Mouse (Mus musculus): ENCODE data around the gene Zfp282.
"Not testable (repeated sequence)": the region's sequence is repeated elsewhere in the genome, so short reads cannot be mapped to it uniquely, and the experiment has no call there.

Zfp282 gene

DNA sequence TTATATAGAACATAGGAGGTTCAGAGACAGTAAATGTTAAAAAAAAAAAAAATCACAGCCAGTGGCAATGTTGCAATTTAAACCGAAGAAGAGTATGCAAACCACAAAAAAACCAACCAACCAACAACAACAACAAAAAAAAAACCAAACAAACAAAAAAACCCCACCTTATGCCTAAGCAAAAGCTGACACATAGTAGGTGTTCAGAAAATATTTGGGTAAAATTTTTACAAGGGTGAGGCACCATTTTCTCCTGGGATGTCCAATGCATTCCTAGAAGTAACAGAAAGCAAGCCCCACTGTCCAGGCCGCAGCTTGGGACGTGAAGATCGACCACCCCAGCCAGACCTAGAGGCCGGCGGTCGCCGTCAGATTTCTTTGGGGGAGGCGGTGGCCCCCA lies at the start of gene Zfp282:
Zfp282 (plus strand) TSS at position 147 of the 400 bp plus-strand sequence.
- DNase-seq (ENCODE audit: low spot score) = no peak

DNA sequence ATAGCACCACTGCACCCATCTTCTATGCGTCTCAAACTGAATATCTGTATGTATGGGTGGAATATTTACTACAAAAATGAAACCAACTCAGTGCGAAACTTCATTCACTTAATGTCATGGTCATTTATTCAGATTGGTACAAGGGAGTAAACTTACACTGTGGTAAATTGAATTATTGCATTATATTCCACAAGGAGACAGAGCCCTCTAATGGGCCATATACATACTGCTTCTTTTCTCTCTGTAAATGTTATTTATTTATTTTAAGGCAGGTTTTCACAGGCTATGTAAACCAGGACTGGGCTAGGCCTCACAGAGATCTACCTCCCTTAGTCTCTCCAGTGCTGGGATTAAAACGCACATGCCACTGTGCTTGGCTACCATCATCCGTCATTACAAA lies 49.5 kb upstream of the Zfp282 start:
- DNase-seq (ENCODE audit: low spot score) = no peak

DNA sequence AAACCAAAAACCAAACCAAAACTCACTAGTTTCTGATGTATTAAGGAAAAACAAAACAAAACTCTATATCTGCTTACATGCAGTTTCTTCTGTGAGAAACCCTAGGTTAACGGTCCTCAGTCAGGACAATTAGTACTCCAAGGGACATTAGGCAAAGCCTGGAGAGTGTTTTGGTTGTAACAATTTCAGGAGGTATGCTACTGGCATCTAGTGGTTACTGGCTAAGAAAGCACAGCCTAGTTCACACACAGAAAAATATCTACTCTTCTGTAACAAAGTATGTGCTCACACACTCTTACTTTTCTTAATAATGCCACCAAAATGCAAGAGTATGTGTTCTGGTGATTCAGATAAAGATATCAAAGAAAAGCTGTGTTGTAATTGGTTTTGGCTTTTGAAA lies 48.1 kb upstream of the Zfp282 start:
- no peak for DNase-seq (ENCODE audit: low spot score)

DNA sequence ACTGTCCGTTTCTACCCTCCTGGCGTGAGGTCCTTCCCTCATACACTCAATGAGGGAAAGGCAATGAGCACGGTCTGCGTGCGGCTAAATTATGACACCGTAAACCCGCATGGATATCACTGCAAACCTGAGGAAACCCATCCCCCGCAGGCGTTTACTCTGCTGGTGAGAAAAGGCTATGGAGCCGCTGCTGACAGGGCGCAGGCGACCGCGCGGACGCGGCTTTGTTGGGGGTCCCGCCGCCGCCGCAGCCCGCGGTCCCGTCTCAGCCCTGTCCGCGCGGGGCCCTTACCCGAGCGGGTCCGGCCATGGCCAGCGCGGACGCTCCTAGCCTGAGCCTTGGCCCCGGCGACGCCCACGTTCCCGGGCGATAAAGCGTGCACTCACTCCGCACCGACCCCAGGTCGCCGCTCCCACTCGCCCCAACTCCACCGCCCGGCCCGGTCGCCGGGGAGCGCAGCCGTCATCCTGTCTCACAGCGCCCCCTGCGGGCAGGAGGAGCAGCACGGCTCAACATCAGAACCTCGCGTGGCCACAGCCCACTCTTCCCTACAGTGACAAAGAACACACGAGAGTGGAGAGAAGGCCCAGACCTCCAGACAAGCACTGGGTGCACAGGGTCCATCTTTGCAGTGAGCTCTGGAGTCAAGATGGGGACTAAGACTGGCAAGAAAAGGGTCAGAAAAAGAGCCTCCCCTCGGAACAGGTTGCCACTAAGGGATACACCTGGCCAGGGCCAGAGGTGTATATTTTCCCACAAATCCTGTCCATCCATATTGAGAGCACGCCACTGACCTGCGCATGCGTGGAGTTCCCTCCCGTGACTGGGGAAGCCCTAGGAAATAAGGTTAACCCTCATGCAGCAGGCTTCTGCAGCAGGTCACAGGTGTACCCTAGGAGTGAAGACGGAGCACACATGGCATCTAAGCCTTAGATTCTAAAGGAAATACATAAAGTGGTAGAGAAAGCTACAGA lies 46.6 kb upstream of the Zfp282 start, which contains the start of gene Zfp786:
Zfp786 (minus strand) TSS at position 764 of the 975 bp plus-strand sequence.
- DNase-seq (ENCODE audit: low spot score) = peak; percentile 82

DNA sequence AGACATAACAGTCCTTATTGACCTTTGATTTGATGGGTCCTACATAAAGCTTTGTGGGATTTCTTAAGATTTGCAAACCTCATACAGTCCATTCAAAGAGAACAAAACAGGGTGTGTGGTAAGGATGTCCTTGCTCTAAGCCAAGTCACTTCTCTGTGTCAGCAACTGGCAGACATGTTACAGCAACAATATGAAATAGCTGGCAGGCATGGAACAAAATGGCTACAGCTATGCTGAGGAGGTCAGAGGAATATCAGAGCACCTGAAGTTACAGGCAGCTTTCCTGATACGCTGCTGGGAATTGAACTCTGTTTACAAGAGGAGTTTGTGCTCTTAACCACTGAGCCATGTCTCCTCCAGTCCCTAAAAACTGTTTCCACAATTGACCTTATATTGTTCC lies 44.8 kb upstream of the Zfp282 start:
- DNase-seq (ENCODE audit: low spot score) = no peak

DNA sequence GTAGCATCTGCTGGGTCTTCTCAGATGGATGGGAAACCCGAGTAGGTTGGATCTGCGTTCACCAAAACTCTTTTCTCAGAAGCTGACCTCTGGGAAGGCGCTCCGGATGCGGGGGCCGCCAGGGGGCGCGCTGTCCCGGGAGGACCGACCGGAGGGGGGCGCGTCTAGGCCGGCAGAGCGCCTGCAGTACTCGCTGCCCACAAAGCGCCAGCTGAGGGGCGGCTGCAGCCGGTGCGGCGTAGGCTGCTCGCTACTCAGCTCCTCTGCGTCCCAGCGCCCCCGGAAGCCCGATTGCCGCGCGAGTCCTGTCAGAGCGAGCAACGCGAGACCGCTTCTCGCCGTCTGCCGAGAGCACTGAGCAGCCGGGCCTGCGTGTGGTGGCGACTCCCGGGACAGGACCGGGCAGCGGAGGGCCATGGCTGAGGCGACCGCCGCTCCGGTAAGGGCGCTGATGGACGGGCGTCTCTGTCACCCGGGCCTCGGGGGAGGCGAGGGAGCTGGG lies 41.5 kb upstream of the Zfp282 start, which contains the start of gene Zfp398:
Zfp398 (plus strand) TSS at position 180 of the 502 bp plus-strand sequence.
- peak; percentile 90 for DNase-seq (ENCODE audit: low spot score)

DNA sequence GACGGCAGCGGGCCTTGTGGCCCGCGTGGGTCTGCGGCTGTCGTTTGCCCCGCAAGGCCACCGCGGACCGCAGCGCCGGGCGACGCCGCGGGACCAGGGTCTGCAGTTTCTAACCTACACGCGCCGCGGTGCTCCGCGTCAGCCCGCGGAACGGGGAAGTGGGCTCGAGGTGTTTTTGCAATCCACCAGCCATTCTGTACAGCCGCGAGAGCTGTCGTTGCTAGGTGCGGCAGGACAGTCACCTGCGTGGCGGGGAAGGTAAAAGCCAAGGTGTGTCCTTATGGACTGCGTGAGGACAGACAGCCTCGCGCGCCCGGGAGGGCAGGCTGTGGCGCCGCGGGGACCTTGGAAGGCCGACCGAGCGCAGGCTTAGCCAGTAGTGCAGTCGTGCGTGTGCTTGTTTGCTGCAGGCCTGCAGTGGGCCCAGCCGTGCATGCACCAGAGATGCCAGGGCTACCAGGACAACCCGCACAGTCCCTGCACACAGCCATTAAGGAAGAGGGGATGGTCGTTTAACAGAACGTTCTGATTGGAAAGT lies 41.0 kb upstream of the Zfp282 start:
- peak; percentile 25 for DNase-seq (ENCODE audit: low spot score)

DNA sequence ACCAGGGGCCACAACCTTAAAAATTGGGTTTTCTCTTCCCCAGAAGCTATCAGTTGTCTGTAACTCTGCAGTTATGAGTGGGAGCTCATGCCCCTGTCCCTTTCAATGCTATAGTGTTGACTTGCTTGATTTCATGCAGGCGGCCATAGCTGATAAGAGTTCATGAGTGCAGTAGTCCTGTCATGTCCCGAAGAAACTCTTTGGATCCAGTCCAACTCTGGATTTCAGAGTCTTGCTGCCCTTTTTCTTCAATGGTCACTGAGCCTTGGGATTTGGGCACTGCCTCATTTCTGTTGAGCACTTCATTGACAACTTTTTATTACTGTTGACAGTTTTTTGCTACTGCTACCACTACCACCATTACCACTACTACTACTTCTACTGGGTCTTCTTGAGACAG lies 39.4 kb upstream of the Zfp282 start:
- no peak for DNase-seq (ENCODE audit: low spot score)

DNA sequence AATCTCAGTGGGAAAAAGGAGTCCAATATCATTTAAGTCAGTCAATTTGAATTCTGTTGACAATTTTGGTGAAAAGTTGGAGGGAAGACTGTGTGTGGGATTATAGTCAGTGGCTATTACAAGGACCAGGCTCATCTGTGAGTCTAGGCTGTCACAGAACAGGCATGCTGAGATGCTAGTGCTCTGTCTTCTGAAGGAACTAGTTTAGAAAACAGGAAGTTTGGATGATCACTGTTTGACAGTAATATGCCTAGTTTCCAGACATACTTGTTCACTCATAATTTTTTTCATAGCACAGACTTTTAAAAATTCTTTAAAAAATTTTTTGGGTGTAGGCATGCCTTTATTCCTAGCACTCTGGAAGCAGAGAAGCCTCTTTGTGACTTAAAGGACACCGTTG lies 35.9 kb upstream of the Zfp282 start:
- DNase-seq (ENCODE audit: low spot score) = no peak

DNA sequence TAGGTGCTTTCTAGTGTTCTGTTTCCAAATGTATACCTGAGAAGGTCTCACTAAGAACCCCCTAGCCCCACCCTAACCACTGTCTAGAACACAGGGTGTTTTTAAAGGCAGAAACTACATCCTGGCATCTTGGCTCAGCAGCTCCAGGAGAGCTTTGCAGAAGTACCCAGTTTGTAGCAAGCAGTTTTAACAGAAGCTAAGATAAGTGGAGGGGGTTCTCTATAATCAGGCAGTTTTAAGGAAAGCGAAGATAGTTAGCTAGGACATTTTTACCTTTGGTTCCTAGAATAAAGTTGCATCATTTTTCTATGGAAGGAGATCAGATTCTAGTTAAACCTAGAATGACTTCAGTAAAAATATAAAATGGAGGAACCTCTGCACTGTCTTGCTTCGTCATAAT lies 35.2 kb upstream of the Zfp282 start:
- DNase-seq (ENCODE audit: low spot score) = no peak

DNA sequence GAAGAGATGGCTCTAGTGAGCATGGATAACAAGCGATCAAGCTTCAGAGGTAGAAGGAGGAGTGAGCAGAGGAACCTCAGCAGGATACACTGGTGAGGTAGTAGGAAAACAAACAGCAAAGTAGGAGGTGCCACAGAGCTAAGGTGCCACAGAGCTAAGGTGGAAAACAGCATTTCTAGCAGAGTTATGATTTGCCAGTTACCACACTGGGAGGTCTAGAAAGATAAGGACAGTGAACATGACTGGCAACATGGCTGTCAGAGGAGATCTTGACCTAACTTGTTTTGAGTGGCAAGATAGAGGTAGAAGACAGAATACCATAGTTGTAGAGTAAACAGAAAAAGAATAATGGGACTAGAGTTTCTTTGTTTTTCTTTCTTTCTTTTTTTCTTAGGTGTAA lies 34.7 kb upstream of the Zfp282 start:
- DNase-seq (ENCODE audit: low spot score) = no peak

DNA sequence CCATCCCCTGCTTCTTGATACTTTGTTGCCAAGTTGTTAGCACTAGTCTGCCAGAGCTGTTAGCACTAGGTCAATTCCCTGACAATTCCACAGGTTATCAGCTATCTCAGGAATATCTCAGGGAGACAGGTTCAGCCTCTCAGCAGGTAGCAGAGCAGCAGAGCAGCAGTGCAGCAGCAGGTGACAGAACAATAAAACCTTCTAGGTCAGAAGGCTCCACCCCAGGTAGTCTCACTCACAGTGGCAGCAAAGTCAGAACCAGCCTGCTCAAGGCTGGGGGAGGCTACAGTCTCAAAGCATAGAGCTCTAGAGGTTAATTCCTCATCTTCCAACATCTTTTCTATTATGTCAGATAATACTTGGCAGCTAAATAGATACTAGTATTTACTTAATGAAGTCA lies 31.2 kb upstream of the Zfp282 start:
- no peak for DNase-seq (ENCODE audit: low spot score)

DNA sequence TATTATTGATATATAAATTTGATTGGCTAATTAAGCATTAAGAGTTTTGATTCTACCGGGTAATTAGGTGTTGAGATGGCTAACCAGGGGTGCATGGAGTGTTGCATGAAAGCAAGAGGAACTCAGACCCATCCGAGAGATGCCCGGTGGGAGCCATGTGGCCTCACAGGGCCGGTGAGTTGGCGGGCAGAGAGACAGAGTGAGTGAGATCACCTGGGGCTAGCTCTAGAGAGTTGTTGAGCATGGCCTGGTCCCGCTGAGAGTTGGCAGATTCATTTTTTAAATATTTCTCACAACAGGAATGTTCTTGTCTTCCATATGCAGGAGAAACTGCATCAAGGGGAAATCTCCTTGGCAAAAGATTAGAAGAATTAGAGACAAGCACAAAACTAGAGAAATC lies 19.8 kb upstream of the Zfp282 start:
- DNase-seq (ENCODE audit: low spot score) = no peak

DNA sequence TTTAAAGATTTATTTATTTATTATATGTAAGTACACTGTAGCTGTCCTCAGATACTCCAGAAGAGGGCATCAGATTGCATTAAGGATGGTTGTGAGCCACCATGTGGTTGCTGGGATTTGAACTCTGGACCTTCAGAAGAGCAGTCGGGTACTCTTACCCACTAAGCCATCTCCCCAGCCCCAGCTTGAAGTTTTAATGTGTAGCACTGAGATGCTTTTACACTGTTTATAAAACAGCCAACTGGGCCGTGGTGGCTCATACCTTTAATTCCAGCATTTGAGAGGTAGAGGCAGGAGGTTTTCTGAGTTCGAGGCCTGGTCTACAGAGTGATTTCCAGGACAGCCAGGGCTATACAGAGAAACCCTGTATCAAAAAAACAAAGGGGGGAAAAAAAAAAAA lies 19.3 kb upstream of the Zfp282 start:
- not testable (repeated sequence) for DNase-seq (ENCODE audit: low spot score)

DNA sequence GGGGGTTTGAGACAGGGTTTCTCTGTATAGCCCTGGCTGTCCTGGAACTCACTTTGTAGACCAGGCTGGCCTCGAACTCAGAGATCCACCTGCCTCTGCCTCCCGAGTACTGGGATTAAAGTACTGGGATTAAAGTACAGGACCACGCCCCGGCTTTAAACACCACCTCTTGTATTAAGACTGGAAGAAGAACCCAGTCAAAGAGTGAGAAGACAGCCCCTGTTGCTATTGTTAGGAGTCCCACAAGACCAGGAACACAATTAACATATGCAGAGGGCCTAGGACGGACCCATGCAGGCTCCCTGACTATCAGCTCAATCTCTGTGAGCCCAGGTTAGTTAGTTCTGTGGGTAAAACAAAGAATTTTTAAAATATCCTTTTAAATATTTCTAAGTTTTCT lies 4.7 kb upstream of the Zfp282 start:
- DNase-seq (ENCODE audit: low spot score) = no peak

DNA sequence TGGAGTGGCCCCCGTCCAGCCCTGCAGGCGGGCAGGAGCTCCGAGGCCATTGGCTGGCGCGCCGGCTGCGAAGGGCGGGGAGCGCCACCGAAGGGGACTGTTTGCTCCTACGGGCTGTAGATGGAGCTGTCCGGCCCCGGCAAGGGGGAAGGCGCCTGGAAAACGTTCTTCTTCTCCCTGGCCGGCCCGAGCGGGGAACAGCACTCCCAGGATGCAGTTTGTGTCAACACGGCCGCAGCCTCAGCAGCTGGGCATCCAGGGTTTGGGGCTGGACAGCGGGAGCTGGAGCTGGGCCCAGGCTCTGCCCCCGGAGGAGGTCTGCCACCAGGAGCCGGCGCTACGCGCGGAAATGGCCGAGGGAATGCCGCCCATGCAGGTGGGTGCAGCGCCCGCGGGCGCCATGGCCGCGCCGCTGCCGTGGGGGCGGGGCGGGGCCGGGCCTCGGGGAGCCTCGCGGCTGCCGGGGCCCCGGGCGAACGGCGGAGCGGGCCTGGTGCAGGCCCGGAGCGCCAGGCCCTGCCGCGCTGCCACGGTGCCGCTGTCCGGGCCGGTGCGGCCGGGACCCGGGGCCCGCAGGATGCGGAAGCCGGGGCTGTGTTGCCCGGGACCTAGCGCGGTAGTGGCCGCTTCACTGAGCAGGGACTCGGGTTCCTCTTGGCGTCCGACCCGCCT lies 593 bp downstream of the Zfp282 start:
- DNase-seq (ENCODE audit: low spot score) = peak; percentile 88

DNA sequence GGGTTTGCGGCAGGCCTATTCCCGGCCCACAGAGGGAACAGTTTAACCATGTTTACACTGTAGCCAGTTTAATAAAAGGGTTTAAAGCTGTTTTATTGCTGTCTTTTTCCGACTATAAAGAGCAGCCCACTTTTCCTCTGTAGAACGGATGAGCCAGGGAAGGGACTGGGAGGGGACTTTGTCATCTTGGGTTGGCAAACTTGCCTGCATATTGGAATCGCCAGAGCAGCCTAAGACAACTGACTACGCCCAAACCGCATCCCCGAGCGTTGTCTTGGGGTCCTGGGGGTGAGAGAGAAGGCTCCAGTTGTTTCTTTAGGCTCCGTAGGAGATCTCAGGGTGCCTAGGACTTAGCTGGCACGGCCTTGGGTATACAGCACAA lies 1.1 kb downstream of the Zfp282 start:
- no peak for DNase-seq (ENCODE audit: low spot score)

DNA sequence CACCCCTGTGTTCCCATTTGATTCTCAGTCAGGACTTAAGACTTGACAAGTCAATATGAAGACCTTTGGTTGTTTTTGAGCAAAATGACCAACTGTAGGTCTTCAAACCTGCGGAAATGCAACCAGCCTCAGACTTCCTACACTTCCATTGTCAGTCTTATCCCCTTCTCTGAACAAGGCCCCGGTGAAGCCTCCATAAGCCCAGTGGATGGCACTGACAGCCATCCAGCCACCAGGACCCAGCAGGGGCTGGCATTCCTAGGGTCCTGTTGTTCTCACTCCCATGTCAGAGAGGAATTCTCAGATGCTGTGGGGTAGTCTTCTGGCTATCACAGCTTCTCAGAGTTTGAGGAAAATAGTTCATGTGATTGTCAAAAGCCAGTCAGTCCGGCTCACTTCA lies 1.6 kb downstream of the Zfp282 start:
- DNase-seq (ENCODE audit: low spot score) = no peak

DNA sequence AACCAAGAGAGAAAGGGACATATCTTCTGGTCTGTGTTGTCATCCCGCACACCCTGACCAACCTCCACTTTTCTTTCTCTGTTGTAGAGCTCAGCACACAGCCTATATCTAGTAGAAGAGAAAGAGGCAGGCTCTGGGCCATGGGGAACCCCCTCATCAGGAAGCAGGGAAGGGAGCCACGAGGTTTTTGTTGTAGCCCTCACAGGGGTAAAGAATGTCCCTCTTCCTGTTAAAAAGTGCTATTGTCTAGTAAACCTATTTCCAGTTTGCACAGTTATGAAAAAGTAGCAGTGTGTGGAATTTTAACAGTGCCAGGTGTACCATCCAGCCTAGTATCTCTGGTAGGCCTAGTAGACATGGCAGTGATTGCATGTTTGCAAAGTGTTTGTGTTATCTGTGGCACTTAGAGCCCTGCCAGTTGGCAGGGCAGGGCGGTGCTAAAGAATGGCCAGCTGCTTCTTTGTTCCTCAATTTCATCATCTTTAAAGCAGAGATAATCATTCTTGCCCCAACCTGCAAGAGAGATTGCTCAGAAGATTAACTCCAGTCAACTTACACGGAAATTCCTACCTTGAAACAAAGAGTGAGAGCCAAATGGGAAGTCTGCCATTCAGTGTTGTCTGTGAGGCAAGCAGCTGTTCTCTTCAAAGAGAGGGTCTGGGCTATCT lies 2.2 kb downstream of the Zfp282 start:
- no peak for DNase-seq (ENCODE audit: low spot score)

DNA sequence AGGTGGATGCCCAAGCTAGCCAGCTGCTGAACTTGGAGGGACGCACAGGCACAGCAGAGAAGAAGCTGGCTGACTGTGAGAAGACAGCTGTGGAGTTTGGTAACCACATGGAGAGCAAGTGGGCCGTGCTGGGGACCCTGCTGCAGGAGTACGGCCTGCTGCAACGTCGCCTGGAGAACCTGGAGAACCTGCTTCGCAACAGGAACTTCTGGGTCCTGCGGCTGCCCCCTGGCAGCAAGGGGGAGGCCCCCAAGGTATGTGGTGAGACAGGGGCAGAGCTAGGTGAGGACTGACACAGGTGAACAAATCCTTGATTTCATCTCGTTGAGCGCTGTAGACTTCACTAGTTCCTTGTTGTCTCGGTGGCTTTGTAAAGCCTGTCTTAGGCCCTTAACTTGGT lies 3.2 kb downstream of the Zfp282 start:
- DNase-seq (ENCODE audit: low spot score) = no peak

DNA sequence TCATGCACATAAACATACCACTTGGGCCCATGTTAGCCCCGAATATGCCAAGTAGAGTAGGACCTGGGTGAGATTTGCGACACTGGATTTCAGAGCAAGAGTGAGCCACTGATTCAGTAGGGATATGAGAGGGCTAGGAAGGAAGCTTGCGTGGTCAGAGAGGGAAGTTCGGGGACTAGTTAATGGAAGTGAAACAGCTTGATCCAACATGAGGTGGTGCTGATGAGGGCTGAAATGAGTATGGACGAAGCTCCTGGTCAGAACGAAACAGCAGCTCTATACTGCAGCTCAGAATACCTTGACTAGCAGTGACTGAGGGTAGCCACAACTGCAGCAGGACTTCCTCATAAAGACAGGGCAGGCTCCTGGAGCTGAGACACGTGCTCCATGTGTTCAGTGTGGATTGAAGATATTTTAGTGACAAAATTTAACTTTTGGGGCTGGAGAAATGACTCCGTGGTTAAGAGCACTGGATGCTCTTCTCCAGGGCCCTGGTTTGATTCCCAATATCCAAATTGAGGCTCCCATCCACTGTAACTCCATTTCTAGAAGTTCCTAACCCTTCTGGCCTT lies 11.9 kb downstream of the Zfp282 start:
- DNase-seq (ENCODE audit: low spot score) = no peak

DNA sequence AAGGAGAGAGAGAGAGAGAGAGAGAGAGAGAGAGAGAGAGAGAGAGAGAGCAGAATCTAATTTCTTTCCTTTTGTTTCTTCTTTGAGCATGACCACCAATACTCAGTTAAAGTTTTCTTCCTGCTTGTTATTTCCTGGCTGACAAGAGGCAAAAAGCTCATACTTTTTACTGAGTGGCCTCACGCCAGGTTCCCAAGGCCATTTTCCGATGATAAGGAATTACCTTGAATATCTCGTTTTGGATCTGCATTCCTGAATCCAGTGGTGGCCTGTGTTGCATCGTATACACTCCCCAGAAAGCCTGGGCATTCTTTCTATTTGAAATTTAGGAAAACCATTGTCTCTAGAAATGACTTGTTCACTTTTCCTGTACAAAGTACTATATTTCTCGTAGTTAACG lies 22.4 kb downstream of the Zfp282 start:
- no peak for DNase-seq (ENCODE audit: low spot score)
